Mouse (Mus musculus) brain, embryonic 14.5 days (tissue): ENCODE data around the gene Ptpra.

ENCODE experiments used
- CTCF ChIP-seq: fragments of 200-500 bp; IDR thresholded peaks from 2 replicates; pipeline ENCODE4 v1.5.1; 2012; ENCODE audit warnings: inconsistent platforms, mild to moderate bottlenecking, moderate library complexity, borderline replicate concordance; ENCODE audit not compliant: insufficient read depth, insufficient read length; ENCODE audit errors: extremely low read depth
- POLR2A ChIP-seq: fragments of 200-500 bp; IDR thresholded peaks from 2 replicates; pipeline ENCODE4 v1.6.1; 2012; ENCODE audit warnings: mild to moderate bottlenecking, inconsistent platforms, borderline replicate concordance; ENCODE audit not compliant: poor library complexity, insufficient read depth, insufficient read length, severe bottlenecking; ENCODE audit errors: extremely low read depth

DNA sequence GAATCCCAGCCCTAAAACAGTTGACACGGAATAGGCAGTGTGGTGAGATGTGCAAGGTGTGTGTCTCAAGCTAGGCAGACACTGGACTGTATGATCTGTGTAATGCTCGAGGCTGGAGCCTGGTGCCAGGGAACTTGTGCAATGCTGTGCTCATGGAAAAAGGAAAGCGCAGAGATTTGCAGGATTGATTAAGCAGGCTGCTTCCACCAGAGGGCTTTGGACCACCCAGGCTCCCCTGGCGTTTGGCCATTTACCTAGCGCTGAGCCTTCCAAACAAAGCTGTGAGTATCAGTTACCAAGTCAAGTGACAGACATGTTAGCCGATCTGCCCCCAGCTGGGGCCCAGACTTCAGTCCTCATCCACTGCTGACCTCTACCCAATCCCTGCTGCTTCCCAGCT lies 41.9 kb upstream of the Ptpra start:
- peak; percentile 33; the same call in 1 of the 2 replicates for TF ChIP-seq CTCF
- TF ChIP-seq POLR2A, result no peak
